ENCODE assay signal across 9 mouse cellular contexts in the genomic region with DNA sequence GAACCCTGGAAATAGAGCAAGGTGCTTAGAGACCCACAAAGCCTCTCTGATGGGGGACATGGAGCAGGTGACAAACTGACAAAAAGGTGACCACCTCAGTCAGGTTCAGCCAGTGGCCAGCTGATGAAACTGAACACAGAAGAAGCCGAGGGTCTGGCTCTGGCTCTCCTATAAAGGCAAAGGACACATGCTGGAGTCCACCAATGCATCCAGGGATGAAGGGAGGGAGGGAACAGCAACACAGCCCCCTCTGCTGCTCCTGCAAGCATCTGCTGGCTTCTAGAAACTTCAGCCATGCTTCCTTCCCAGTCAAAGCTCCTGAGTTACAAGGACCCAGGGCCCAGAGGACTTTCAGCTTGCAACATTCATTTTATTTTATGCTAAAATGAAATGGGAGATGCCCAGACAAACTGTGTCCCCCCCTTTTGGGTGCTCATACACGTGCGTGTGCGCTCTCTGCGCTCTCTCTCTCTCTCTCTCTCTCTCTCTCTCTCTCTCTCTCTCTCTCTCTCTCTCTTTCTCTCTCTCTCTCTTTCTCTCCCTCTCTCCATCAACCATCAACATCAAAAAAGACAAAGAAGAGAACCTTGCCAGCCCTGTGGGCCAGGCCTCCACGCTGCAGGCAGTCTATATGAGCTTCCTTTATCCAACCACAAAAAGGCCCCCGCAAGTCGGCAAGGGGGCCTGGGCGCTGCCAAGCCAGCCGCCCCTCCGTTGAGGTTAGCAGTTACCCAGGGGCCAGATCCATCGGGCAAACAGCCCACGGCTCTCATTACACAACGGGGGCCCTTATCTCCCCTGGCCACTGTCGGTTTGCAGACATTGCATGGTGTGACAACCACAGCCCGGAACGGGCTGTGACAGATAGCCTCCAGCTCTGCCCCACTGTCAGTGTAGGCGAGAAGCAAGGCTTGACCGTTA. TPM values are rescaled to one million over a fixed set of nuclear protein-coding genes. Genes with fewer than 3 reads are reported as not detected.
DNase-seq lines count a peak whose midpoint lies in the region; ATAC-seq lines count a peak whose summit lies in the region.
"Had no signal": no experiment of that assay in that cellular context is flagged by ENCODE, and none has a peak within 500 bp of the region (broad histone marks: within the 10 kb centered on the region; RNA-seq: fewer than 3 reads in every experiment).

No protein-coding gene starts in this region.

- peak; percentile 43 to 52 for DNase-seq in cerebellum, postnatal 10 days
- DNase-seq in heart, postnatal 10 days: peak; percentile 53 to 69
- no peak for DNase-seq in cerebellum, adult 18-20 months
- DNase-seq: right cerebral cortex, postnatal 14 days had no signal

- H3K4me2 ChIP-seq in midbrain, embryonic 12.5 days (replicated peaks): no peak overlapping the region
- no peak overlapping the region for H3K4me2 ChIP-seq in midbrain, embryonic 16.5 days (ENCODE audit: low read length)

- peaks cover 3% of the 10 kb centered on the region for H3K4me1 ChIP-seq in midbrain, embryonic 12.5 days
- H3K4me1 ChIP-seq in midbrain, embryonic 16.5 days (ENCODE audit: control insufficient read depth, insufficient read depth, low read length): peaks cover 4% of the 10 kb centered on the region; the same call in 1 of the 2 replicates

- no peaks in the 10 kb centered on the region for H3K9me3 ChIP-seq in midbrain, embryonic 12.5 days
- no peaks in the 10 kb centered on the region for H3K9me3 ChIP-seq in midbrain, embryonic 16.5 days (replicated peaks; ENCODE audit: control insufficient read depth, low read length, poor library complexity, severe bottlenecking)

- 77% methylated on average over 16 of the region's 19 CpGs for WGBS in midbrain, embryonic 12.5 days
- WGBS in midbrain, embryonic 16.5 days: 60% methylated on average over 19 of the region's 19 CpGs

- no peak overlapping the region for H3K27ac ChIP-seq in midbrain, embryonic 12.5 days (replicated peaks)
- H3K27ac ChIP-seq in midbrain, embryonic 16.5 days (ENCODE audit: low read length): no peak overlapping the region

- no peak for ATAC-seq in cerebellum, adult (ENCODE audit: insufficient number of reproducible peaks, low FRiP score, low TSS enrichment)
- no peak for ATAC-seq in midbrain, embryonic 12.5 days (ENCODE audit: low FRiP score, low read depth)
- ATAC-seq in midbrain, embryonic 16.5 days: no peak
- ATAC-seq in megakaryocyte progenitor cell, adult 5-6 weeks (replicated peaks; ENCODE audit: poor library complexity): peak; percentile 84
- no peak for ATAC-seq in frontal cortex, adult (ENCODE audit: low TSS enrichment)

- H3K27me3 ChIP-seq in midbrain, embryonic 12.5 days: no peaks in the 10 kb centered on the region
- no peaks in the 10 kb centered on the region for H3K27me3 ChIP-seq in midbrain, embryonic 16.5 days (ENCODE audit: control insufficient read depth, insufficient read depth, low read depth, low read length)

- no peak overlapping the region for H3K4me3 ChIP-seq in midbrain, embryonic 12.5 days
- no peak overlapping the region for H3K4me3 ChIP-seq in midbrain, embryonic 16.5 days (ENCODE audit: low read depth, low read length)

- intact Hi-C loops in heart, postnatal 10 days (cut with DNase I): no loop called here

- H3K9ac ChIP-seq in midbrain, embryonic 12.5 days (replicated peaks): 0 out of 2 replicates have a peak overlapping the region, but pooled peaks have one; percentile 1
- H3K9ac ChIP-seq in midbrain, embryonic 16.5 days (ENCODE audit: low read depth, low read length): no peak overlapping the region

- no peaks in the 10 kb centered on the region for H3K36me3 ChIP-seq in midbrain, embryonic 12.5 days
- no peaks in the 10 kb centered on the region for H3K36me3 ChIP-seq in midbrain, embryonic 16.5 days (ENCODE audit: control insufficient read depth, insufficient read depth, low read length)

RNA-seq across cellular contexts. Expression of a gene that starts 21.8 kb away (rescaled TPM):
- 11.3 and 12.2 TPM in 2 replicates for polyA plus RNA-seq in midbrain, embryonic 12.5 days (2016; fragmentation: Nextera tagmentation; extraction: Ambion mirVana)
- polyA plus RNA-seq in midbrain, embryonic 16.5 days (2015; fragmentation: Nextera tagmentation; extraction: Ambion mirVana): 5.4 and 6.4 TPM in 2 replicates
- total RNA-seq in heart, postnatal 10 days (2021): 100 to 1,000 TPM in 1 of 2 experiments, 10 to 100 TPM in 1; 25.5 to 199 TPM
- 4.7 and 5.8 TPM in 2 replicates for total RNA-seq in megakaryocyte progenitor cell, adult 5-6 weeks (2015)
- total RNA-seq in megakaryocyte progenitor cell, adult 5-6 weeks (2017): 4.7 and 5.2 TPM in 2 replicates

Comparison
In these comparisons a context has a peak if more than half of its experiments do, and no peak if none do; other contexts are left out.
1. DNase-seq: peak in cerebellum, postnatal 10 days (2 of 2) and heart, postnatal 10 days (2 of 2); none in cerebellum, adult 18-20 months (0 of 2).